Mouse (Mus musculus): Measurements from ENCODE around the gene Slc36a2.

The Slc36a2 gene
- long read RNA-seq, experiment 1, partial matches to known transcripts: 0 of 1 reads
- long read RNA-seq, experiment 1, other reads (novel, unspliced or antisense): 0 of 1 reads
- long read RNA-seq, experiment 2, partial matches to known transcripts: 0 of 1 reads
- long read RNA-seq, experiment 2, other reads (novel, unspliced or antisense): 0 of 1 reads

GRCm38 (mm10) chr11:55184733-55185291 is at the start of gene Slc36a2:
Gene Slc36a2 (minus strand): TSS chr11:55185077.
- intact Hi-C loops (cut with DNase I): no loop called here

- intact Hi-C loops (cut with DNase I): no loop called here
Observed at GRCm38 (mm10) chr11:55234288-55234687, 49.4 kb upstream of the Slc36a2 start.

GRCm38 (mm10) chr11:55231034-55231433 is 46.2 kb upstream of the Slc36a2 start:
- intact Hi-C loops (cut with DNase I): no loop called here

GRCm38 (mm10) chr11:55221306-55221705 is 36.4 kb upstream of the Slc36a2 start:
- intact Hi-C loops (cut with DNase I): no loop called here

- intact Hi-C loops (cut with DNase I): no loop called here
Observed at GRCm38 (mm10) chr11:55218473-55218872, 33.6 kb upstream of the Slc36a2 start.

- intact Hi-C loops (cut with DNase I): no loop called here
Observed at GRCm38 (mm10) chr11:55217880-55218279, 33.0 kb upstream of the Slc36a2 start.

GRCm38 (mm10) chr11:55217418-55217817 is 32.5 kb upstream of the Slc36a2 start:
- intact Hi-C loops (cut with DNase I): no loop called here

GRCm38 (mm10) chr11:55216830-55217229 is 32.0 kb upstream of the Slc36a2 start:
- intact Hi-C loops (cut with DNase I): no loop called here

GRCm38 (mm10) chr11:55216061-55216460 is 31.2 kb upstream of the Slc36a2 start:
- intact Hi-C loops (cut with DNase I): no loop called here

- intact Hi-C loops (cut with DNase I): no loop called here
Observed at GRCm38 (mm10) chr11:55214978-55215377, 30.1 kb upstream of the Slc36a2 start.

- intact Hi-C loops (cut with DNase I): no loop called here
Observed at GRCm38 (mm10) chr11:55214161-55214560, 29.3 kb upstream of the Slc36a2 start.

GRCm38 (mm10) chr11:55213518-55213917 is 28.6 kb upstream of the Slc36a2 start:
- intact Hi-C loops (cut with DNase I): no loop called here

GRCm38 (mm10) chr11:55209626-55210353 is 24.9 kb upstream of the Slc36a2 start:
- intact Hi-C loops (cut with DNase I): no loop called here

- intact Hi-C loops (cut with DNase I): no loop called here
Observed at GRCm38 (mm10) chr11:55209032-55209431, 24.2 kb upstream of the Slc36a2 start.

GRCm38 (mm10) chr11:55208001-55208690 is 23.3 kb upstream of the Slc36a2 start:
- intact Hi-C loops (cut with DNase I): no loop called here

- intact Hi-C loops (cut with DNase I): loop anchor here (2.0 to 5.0 kb wide), 4 partner anchors 33 to 238 kb away; no protein-coding TSS in a partner anchor
Observed at GRCm38 (mm10) chr11:55204602-55205001, 19.7 kb upstream of the Slc36a2 start.

GRCm38 (mm10) chr11:55204159-55204596 is 19.3 kb upstream of the Slc36a2 start, which contains the start of gene Slc36a1:
Gene Slc36a1 (plus strand): TSS chr11:55204350.
- intact Hi-C loops (cut with DNase I): loop anchor here (2.0 to 5.0 kb wide), 4 partner anchors 33 to 238 kb away; no protein-coding TSS in a partner anchor

GRCm38 (mm10) chr11:55197740-55198510 is 13.0 kb upstream of the Slc36a2 start:
- intact Hi-C loops (cut with DNase I): no loop called here

GRCm38 (mm10) chr11:55197086-55197485 is 12.2 kb upstream of the Slc36a2 start:
- intact Hi-C loops (cut with DNase I): no loop called here

- intact Hi-C loops (cut with DNase I): no loop called here
Observed at GRCm38 (mm10) chr11:55190216-55190615, 5.3 kb upstream of the Slc36a2 start.

- intact Hi-C loops (cut with DNase I): no loop called here
Observed at GRCm38 (mm10) chr11:55187777-55188176, 2.9 kb upstream of the Slc36a2 start.

Measured in adrenal gland (tissue).